Mouse (Mus musculus) 416B (cell line): Measurements from ENCODE around the gene Rnf182.

Source experiments
- DNase-seq: peaks from one replicate; pipeline ENCODE4 v3.0.0; 2011; ENCODE audit warnings: low read depth

Gene Rnf182

GRCm38 (mm10) chr13:43703471-43703870, 88.0 kb downstream of the Rnf182 start:
- no peak for DNase-seq

GRCm38 (mm10) chr13:43704533-43705116, 89.1 kb downstream of the Rnf182 start:
- no peak for DNase-seq

DNA sequence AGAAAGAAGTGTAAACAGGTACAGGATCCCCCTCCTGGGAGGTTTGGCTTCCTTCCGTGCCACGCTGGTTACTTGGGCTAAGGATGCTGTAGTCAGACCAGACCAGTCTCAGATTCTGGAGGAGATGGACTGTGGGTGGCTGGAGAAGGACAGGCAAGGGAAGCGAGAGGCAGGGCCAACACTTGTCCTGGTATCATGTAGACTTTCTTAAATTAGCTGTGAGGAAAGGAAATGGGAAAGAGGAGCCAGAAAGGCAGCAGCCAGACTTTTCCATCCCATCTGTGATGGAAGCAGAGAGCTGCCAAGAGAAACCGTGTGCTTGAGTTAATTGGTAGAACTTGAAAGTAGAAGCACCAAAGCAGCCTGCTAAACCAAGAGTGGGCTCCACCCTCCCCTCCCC, 90.9 kb downstream of the Rnf182 start:
- no peak for DNase-seq

DNA sequence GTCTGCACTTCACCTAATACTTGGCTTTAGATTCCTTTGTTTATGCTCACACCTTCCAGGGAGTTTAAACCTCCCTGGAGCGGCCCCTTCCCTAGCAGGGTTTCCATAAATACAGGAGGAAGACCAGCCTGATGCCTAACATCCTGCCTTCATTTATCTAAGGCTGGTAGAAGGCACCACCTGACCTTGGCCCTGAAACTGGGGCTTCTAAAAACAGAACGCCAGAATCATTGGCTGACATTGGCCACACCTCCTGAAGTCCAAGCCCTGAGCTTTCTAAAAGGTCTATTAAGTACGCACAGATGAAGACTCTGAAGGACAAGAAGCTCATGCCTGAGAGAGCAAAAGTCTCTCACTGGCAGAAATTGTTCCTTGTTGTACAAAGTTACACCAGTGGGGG, 94.0 kb downstream of the Rnf182 start:
- no peak for DNase-seq

GRCm38 (mm10) chr13:43711708-43712314, 96.3 kb downstream of the Rnf182 start:
- no peak for DNase-seq

GRCm38 (mm10) chr13:43714741-43715140, 99.2 kb downstream of the Rnf182 start:
- DNase-seq = no peak

DNA sequence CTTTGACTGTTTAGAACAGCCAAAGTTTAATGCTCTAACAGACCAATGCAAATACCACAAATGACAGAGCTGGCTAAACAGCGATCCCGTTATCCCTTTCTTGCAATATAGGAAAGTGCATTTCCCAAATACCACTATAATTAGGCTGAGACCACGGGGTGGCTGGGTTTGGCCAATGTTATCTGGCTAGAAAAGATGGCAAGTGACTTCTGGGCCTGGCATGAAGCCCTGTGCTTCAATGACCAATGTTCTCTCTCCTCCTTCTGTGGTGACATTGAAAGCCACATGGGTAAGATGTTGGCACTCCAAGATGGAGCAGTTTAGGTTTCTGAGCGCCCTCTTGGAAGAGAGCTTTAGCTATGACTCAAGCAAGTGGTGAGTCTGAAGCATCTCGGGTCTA, 100.0 kb downstream of the Rnf182 start:
- no peak for DNase-seq

GRCm38 (mm10) chr13:43716514-43717036, 101.1 kb downstream of the Rnf182 start:
- no peak for DNase-seq

- no peak for DNase-seq
Measured at GRCm38 (mm10) chr13:43718173-43718572, 102.7 kb downstream of the Rnf182 start.

- no peak for DNase-seq
Measured at GRCm38 (mm10) chr13:43720496-43720895, 105.0 kb downstream of the Rnf182 start.
